Mouse (Mus musculus) MEL (cell line): Measurements from ENCODE around the gene Sgms1.

Source experiments
- CTCF ChIP-seq, 3 experiments: IDR thresholded peaks in 2 of 3; conservative IDR thresholded peaks in 1 of 3; 2 replicates each; pipeline ENCODE4 v1.5.1; 2011 to 2012; ENCODE audit warnings: low read length in 3 of 3, low read depth in 2 of 3, mild to moderate bottlenecking in 2 of 3, improper control_type of control experiment in 1 of 3, inconsistent platforms in 1 of 3, mixed read lengths in 1 of 3, moderate library complexity in 1 of 3; ENCODE audit not compliant: control insufficient read depth in 1 of 3, insufficient read depth in 1 of 3, poor library complexity in 1 of 3, severe bottlenecking in 1 of 3
- JUND ChIP-seq: IDR thresholded peaks from 2 replicates; pipeline ENCODE4 v1.6.1; 2011; ENCODE audit warnings: low read depth, mild to moderate bottlenecking, improper control_type of control experiment, low read length

DNA sequence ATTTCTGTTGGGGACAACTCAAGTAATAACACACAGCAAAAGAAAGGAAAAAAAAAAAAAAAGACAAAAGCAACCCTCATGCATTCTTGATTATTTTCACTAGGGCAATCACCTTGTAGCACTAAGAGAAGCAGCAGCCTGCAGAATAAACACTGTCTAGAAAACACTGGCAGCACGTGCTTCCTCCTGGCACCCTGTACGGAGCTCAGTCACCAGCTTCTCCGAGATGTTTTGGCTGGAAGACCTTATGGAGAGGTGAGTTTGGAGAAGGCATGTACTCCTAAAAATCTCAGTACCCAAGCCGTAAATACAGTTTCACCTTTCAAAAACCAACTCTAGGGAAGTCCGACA lies 179.4 kb downstream of the Sgms1 start:
- TF ChIP-seq JUND: no peak
- TF ChIP-seq CTCF (IDR thresholded peaks at IDR 0.05 in 2 of 3, conservative IDR thresholded peaks at IDR 0.05 in 1 of 3; ENCODE audit: control insufficient read depth in 1 of 3, insufficient read depth in 1 of 3, low read depth in 2 of 3, low read length in 3 of 3, poor library complexity in 1 of 3, severe bottlenecking in 1 of 3): no peak
